Mouse (Mus musculus) ovary, adult 18-20 months (tissue): ENCODE data around the gene Patj.
A peak's percentile ranks its signal among the peaks of the same experiment; 100 is the strongest.
"Not testable (repeated sequence)": the region's sequence is repeated elsewhere in the genome, so short reads cannot be mapped to it uniquely, and the experiment has no call there.

Source experiments
- DNase-seq: peaks from one replicate; pipeline ENCODE4 v3.0.0; 2022; ENCODE audit warnings: low spot score, mixed read lengths

Patj gene

DNA sequence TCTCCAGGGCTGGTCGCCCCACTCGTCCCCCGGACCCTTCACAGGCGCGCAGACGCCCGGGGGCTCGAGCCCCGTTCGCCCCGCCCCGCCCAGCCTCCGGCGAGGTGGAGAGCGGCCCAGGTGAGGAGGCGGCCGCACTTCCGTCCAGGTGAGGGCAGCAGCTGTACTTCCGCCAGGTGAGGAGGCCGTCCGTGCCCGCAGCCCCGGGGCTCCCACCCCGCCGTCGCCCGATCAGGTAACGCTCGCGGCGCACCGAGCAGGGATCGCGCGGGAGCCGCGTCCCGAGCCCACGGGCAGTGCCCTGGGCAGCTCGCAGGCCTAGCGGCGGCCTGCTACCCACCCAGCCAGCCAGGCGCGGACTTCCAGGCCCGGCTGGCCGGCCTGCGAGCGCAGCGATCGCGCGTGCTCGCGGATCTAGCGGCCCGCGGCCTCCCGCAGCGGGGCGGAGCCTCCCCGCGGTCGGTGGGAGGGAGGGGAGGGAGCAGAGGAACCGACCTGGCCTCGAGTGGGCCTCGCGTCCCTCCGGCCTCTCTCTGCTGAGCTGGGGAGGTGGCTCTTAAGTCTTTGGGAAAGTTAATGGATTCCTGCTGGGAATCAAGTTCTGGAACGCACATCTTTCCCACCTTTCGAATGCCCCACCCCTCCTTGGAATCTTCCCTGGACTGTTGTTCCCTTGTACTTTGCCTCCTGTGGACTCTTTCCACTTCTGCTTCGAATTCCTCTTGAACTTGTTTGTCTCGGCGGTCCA is at the start of gene Patj:
Patj (plus strand) TSS at position 96 of the 748 bp plus-strand sequence.
- peak; percentile 52 for DNase-seq

DNA sequence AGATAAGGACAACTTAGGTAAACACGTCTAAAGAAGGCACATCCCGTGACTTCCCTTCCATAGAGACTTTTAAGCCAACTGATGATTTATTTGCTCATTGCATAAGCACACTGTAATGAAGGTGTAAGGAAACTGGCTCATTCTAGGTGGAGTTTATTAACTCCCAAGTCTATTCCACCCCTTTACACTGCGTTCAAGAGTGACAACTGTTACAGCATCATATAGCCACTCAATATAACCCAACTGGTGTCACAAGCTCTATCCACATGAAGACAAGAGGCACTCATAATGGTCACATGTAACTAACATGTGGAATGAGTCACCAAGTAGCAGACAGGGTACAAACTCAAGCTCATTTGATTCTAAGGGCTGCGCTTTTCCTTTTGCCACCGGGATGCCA is 47.0 kb upstream of the Patj start:
- DNase-seq = no peak

DNA sequence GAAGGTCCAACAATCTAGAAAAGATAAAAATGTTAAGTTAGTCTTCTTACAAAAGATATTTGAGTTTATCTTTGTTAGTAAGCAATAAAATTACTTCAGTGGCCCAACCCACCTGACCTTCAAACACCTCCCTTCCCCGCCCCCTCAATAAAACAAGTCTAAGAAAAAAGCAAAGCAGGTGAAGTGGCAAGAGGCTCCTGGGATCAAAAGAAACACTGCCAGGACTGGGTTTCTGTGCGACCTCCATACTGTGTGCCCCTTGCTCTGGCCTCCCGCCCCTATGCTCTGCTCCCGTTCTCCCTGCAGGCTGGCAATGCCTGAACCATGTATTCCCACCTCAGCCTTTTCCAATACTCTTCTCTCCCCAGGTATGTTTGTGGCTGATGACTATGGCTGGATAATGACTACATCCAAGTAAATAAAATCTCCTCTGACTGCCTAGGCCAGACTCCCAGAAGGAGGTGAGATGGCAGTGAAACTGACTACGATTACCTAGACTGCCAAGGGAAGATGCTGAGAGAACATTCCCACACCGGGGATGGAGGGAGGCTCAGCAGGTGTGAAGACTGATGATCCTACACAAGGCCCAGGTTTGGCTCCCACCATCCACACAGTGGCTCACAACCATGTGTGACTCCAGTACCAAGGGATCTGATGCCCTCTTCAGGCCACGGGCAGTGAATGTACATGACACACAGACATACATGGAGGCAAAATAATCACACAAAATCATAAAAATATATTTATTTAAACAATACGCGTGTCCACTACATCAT is 37.4 kb upstream of the Patj start:
- DNase-seq = no peak

DNA sequence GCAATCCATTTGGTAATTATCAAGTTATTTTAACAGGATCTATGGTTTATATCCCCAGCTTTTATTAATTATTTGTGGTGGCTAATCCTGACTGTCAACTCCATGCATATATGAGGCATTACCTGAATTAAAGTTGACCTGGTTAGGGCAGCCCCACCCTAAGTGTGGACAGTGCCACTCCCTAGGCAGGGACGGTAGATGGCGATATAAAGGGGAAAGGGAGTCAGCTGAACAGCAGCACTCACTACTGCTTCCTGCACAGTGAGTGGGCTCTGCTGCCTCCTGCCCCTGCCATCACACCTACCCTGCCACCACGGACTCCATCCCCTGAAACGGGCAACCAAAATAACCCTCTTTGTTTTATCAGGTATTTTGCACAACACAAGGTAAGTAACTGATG is 20.2 kb upstream of the Patj start:
- DNase-seq = no peak

DNA sequence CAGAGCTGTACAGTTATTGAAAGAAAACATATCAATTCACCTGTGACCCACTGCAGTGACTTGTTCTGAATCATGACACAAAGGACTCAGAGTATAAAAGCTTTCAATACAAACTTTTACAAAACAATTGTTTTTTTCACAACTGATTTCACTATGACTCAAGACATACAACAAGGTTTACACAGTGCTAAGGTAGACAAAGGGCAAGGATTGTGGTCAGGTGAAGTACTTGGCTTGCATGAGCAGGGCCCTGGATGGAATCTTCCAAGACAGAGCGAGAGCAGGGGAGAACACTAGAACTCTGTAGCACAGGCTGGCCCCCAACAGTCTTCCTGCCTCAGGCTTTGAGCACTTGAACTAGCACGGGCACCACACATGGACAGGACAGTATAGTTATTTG is 18.6 kb upstream of the Patj start:
- DNase-seq = no peak

DNA sequence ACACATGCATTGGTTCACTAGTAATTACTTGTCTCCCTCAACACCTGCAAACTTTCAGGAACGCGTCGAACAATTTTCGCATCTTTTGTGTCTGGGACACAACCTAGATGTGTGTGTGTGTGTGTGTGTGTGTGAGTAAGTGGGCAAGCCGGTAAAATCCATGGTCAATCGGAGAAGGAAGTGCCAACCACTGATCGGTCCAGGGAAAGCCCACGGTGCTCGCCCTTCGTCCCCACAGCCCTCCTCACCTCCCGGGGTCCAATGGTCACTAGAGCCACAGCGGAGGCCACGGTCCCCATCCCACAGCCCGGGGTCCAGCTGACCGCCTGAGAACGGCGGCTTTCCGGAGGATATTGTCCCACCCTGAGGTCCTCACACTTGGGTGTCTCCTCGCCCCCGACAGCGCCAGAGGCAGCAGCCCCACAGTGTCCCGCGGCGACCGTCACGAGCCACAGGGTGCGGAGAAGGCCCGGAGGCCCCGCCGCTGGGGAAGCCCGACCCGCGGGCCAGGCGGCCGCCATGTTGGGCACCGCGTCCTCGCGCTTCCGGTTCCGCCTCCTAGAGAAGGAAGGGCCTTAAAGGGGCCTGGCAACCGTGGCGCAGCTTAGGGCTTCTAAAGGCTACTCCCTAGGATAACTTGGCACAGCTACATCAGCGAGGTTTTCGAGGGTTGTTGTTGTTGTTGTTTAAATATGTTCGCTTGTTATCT is 12.7 kb upstream of the Patj start, which contains the start of gene Tm2d1:
Tm2d1 (minus strand) TSS at position 591 of the 709 bp plus-strand sequence.
- DNase-seq = peak; percentile 68

DNA sequence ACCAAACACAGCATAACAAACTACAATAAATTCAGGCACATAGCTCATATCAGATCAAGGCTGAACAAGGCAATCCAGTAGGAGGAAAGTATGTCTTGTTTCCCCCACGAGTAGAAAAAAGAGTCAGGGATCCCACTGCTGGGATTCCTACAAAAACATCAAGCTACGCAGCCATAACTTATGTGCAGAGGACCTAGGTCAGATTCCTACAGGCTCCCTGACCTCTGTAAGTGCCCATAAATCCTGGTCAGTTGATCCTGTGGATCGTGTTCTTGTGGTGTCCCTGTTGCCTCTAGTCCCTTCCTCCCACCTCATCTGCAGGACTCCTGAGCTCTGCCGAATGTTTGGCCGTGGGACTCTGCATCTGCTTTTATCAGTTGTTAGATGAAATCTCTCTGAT is 10.5 kb upstream of the Patj start:
- DNase-seq = no peak

DNA sequence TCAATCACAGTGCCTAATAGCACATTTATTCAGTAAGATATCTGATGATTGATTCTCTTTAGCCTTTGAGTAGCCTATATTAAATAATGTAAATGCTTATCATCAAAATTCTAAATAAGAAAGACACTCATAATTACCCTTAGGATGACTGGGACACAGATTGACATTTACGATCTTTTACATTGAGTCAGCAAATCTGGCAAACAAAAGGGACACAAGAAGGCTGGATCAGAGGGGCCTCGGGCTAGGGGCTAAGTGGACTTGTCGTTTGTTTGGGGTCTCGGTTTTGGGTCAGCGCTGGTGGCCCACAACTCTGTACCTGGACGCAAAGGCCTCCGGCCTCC is 267 bp upstream of the Patj start:
- DNase-seq = no peak

DNA sequence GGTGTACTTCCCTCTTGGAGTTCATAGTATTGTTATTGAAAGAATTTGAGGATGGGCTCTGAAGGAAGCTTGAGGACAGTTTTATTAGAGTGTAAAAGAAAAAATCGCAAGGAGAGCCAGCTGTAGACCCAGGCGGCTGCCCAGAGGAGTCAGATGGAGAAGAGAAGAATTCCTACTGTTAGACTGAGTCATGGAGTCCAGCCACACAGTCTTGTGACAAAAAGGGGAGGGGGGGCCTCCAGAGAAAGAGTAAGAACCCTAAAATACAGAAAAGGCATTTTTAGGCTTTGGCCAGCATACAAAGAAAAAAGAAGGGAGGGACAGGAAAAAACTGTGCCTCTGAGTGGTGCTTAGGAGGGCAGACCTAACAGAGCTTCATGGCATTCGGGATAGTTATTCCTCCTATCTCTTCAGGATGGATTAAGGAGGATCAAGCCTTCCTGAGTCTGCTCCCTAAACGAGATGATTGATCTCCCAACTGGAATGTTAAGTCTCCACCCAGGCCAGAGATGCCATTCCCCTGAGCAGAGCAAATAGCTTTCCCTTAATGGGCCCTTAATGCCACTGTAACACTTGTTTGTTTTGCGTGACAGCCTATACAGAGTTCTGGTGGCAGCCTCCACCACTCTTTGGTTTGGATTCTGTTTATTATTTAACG is 5.5 kb downstream of the Patj start:
- DNase-seq = no peak

DNA sequence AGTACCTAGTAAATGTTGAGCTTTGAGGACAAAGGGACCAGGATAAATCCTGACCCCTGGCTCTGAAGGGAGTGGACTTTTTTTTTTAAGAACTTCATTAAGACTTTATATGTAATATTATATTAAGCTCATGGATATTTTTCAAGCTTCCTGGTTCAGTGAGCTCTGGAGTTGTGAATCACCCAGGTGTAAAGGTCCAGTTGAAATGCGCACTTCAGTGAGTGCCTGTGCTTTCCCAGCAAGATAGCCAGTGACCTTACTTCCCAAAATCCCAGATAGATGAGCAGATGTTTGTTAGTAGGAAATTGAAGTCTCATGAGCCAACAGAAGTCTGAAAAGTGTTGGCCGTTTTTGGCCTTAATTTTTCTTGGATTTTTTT is 6.0 kb downstream of the Patj start:
- DNase-seq = no peak

DNA sequence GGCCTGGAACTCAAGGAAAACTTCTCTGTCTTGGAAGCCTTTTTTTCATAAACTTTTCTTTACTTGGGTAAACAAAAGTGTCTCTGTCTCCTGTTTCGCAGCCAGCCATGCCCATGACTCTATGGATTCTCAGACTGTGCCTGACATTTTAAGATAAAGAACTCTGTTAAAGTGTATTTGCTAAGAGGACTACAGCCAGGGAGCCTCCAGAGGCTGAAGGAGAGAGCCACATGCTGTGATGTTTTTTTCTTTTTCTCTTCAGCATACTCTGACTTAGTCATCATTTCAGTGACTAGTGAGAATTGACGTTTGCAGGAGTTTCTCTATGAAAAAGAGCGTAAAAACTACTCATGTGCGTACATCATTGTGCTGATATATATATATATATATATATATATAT is 7.9 kb downstream of the Patj start:
- DNase-seq = no peak

DNA sequence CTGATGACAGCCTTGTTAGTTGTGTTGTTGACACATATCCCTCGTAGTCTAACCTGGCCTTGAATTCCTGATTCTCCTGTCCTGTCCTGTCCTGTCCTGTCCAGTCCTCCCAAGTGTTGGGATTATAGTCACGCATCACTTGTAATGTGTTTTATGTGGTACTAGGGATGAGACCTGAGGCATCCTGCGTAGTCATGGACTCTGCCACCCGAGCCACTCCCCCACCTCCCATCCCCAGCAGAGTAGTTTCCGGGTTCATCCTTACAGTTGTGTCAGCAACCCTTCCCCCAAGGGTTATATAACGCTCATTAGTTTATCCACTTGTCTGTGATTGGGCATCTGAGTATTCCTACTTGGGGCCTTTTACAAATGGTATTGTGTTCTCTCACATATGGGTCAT is 8.8 kb downstream of the Patj start:
- DNase-seq = no peak

DNA sequence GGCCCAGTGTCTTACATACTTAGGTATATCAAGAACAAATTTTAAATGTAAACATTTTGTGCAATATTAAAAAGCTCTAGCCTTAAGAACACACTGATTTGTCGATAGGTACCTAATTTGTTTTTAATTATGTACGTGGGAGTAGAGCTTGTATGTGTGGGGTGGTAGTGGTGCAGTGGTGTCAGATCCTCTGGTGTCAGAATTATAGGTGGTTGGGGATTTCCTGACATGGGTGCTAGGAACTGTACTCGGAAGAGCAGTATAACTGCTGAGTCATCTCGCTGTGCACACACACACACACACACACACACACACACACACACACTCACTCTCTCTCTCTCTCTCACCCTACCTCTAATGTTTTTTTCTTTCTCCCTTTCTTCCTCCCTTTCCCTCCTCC is 12.9 kb downstream of the Patj start:
- no peak for DNase-seq

DNA sequence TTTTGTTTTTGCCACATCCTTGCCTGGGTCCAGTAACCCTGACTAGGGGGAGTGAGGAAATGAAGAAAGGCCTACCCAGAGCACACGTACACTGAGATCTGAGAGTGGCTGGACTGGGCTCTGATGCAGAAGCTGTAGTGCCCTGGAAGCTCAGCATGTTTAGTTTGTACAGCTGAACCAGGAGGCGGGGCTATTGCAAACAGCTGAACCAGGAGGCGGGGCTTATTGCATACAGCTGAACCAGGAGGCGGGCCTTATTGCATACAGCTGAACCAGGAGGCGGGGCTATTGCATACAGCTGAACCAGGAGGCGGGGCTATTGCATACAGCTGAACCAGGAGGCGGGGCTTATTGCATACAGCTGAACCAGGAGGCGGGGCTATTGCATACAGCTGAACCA is 19.6 kb downstream of the Patj start:
- not testable (repeated sequence) for DNase-seq

DNA sequence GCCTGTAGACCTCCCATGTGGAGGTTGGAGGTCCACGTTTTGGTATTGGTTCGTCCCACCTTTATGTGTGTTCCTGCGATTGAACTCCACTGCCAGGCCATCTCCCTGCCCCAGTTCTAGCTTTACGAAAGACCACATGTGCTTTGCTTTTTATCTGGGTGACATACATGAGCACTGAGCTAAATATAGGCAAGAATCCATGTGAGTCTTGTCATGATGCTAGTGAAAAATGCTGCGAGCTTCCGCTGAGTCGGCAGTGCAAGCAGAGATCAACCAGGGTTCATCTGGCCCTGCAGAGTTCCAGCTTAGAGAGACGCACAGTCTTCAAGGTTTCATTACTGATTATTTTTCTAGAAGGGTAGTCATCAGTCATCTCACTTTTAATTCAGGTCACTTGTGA is 32.8 kb downstream of the Patj start:
- no peak for DNase-seq

DNA sequence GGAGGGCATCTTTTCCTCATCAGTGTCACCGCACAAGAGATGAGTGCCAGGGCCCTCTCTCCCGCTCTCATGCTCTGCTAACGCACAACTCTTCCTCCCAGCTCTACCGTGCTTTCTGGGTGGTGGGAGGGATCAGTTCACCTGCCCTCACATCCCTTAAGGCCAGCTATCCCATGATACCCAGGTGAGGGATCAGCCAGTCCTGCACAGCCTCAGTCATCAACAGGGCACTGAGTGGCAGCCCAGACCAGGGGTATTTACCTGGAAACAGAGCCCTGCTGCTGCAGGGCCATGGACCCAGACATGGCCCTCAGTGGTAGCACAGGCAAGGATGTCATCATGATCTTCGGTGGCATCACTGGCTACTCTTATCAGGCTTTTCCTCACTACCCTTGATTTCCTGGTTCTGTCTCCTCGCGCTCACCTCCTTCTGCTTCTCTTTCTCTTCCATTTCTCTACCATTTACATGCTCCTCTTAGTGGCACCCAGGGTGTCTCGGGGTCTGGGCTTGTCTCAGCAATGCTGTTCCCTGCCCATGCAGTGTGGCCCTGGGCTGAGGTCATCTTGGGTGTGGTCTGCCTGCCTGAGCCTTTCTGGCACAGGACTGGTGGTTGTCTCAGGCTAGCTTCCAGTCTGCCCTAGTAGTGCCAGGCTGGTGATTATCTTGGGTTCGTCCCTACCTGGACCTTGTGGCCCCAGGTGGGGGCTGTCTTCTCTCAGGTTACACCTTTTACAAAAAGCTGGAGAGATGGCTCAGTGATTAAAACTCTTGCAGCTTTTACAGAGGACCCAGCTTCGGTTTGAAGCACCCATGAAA is 40.3 kb downstream of the Patj start:
- DNase-seq = no peak

DNA sequence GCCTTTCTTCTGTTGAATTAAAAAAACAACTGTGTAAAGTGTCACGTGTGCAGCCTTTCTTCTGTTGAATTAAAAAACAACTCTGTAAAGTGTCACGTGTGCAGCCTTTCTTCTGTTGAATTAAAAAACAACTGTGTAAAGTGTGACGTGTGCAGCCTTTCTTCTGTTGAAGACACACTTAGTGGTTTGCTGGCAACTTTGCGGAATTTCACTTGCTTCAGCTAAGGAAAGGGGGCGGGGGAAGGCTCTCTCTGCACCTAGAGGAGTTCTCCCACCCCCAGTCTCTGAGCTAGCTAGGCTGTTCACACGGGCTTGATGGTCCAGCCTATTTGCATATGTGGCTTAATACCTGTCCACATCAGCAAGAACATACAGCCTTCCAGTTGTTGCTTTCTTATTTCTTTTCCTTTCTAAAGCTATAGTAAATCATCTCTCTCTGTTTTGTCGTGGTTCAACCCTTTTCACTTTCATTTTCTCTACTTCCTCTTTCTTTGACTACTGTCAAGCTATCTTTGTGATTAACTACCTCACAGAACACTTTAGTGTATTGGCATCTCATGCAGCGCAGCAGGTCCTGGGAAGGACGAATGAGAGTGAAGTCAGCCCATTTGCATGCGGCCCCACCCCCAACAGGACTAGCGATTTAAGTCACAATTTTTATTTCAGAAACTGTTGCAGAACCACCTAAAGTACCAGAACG is 41.2 kb downstream of the Patj start:
- no peak for DNase-seq

DNA sequence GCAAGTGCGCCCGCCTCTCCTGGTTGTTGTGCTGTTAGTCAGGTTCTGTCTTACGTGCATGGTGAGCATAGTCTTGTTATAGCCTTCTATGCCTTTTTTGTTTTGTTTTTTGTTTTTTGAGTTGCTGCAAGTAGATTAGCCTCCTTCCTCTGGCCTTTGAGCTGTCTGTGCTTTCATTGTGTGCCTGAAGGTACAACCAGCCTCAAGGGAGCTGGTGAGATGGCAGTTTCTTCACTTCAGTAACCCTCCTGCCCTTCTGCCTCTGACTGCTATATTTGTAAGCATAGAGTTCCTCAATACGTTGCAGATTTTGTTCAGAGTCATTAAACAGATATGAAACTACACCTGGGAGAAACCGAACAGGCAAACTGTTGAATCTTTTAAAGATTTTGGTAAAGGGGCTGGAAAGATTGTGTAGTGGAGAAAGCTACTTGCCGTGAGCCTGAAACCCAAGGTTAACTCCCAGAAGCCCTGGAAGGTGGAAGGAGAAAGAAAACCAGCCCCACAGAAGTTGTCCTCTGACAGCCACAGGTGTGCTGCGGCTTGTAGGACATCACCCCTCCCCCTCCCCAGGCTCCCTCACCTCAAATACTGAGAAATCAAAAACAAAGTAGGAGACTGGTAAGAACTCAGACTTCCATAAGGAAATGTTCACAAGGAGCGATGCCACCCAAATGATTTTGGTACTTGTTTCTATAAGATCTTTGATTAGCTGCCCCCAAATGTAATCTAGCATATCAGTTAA is 43.8 kb downstream of the Patj start:
- no peak for DNase-seq

DNA sequence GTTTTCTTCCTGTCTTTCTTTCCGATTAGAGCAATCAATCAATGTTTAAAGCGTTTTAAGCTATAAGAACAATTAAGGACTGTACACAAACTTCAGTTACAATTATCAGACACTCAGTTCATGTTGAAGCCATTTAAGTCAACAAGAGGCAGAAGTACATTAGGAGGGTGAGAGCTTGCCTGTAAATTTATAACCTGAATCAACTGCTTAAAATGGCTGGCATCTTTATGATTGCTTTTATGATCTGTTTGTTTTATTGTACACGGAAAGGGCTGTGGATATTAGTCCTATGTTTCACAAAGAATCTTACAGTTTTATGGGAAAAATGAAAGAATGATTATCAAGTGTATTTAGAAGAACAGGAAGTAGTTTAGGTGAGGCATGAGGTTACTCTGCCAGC is 45.7 kb downstream of the Patj start:
- no peak for DNase-seq

DNA sequence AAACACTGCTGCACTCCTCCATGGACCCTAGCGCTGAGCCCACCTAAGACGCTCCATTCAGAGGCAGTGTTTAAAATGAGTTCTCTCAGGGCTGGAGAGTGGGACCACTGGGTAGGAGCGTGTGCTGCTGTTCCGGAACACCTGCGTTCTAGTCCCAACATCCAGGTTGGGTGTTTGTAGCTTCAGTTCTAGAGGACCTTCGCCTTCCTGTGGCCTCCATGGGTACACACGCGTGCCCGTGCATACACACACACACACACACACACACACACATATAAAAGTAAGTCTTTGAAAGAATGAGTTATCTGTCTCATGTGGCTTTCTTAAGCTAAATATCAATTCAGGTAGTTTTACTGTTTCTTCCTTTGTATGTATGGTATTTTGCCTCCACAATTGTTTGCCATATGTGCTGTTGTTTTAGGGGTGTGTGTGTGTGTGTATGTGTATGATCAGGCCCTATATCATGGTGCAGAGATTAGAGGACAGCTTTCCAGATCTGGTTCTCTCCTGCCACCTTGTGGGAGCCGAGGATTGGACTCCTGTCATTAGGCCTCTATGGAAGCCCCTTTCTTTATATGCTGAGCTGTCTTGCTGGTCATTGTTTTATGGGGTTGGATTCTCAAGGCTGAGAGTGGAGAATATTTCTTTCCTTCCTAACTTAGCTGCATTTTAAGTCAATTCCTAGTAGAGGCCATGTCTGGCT is 49.0 kb downstream of the Patj start:
- no peak for DNase-seq
